In the genomic region with DNA sequence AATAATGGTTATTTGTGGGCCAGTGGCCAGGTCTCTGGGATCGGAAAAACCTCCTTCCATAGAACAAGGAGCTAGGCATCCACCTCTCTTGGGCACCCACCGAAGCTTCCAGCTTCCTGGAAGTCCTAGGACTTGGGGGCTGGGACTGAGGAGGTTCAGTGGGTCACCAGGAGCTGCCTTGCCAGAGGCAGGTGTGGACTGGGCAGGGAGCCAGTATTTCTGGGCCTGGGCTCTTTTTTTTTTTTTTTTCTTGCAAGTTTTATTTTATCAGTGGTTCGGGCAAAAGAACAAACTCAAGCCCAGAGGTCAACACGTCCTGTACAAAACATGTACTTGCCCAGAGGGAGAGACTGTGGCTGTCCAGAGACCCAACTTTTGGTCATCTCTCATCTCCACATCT, we compare ENCODE assay signal across 16 mouse cellular contexts. TPM values are rescaled to one million over a fixed set of nuclear protein-coding genes. Genes with fewer than 3 reads are reported as not detected.
DNase-seq lines count a peak whose midpoint lies in the region; ATAC-seq and TF ChIP-seq lines count a peak whose summit lies in the region.
"Had no signal": no experiment of that assay in that cellular context is flagged by ENCODE, and none has a peak within 500 bp of the region (broad histone marks: within the 10 kb centered on the region; RNA-seq: fewer than 3 reads in every experiment).

No protein-coding gene starts in this region.

- no peak overlapping the region for H3K4me3 ChIP-seq in lung, embryonic 14.5 days (ENCODE audit: low read depth, low read length)
- no peak overlapping the region for H3K4me3 ChIP-seq in lung, adult 2 months (replicated peaks; ENCODE audit: extremely low read depth, low read depth, low read length)
- no peak overlapping the region for H3K4me3 ChIP-seq in liver, embryonic 16.5 days (ENCODE audit: low read depth, low read length)
- no peak overlapping the region for H3K4me3 ChIP-seq in stomach, postnatal 0 days (ENCODE audit: low read depth, low read length)
- no peak overlapping the region for H3K4me3 ChIP-seq in forebrain, embryonic 12.5 days (replicated peaks)
- H3K4me3 ChIP-seq: forebrain, embryonic 13.5 days; midbrain, embryonic 15.5 days had no signal

- H3K27me3 ChIP-seq in lung, embryonic 14.5 days (ENCODE audit: insufficient read depth, low read length), result no peaks in the 10 kb centered on the region
- no peaks in the 10 kb centered on the region for H3K27me3 ChIP-seq in liver, embryonic 16.5 days (ENCODE audit: control insufficient read depth, insufficient read depth, low read depth, low read length)
- H3K27me3 ChIP-seq in stomach, postnatal 0 days (ENCODE audit: control insufficient read depth, insufficient read depth, low read length), result no peaks in the 10 kb centered on the region
- peaks cover 6% of the 10 kb centered on the region; the same call in 1 of the 2 replicates for H3K27me3 ChIP-seq in forebrain, embryonic 12.5 days
- H3K27me3 ChIP-seq: forebrain, embryonic 13.5 days; midbrain, embryonic 15.5 days had no signal

- H3K4me1 ChIP-seq in lung, embryonic 14.5 days (ENCODE audit: insufficient read depth), result peaks cover 12% of the 10 kb centered on the region
- no peaks in the 10 kb centered on the region for H3K4me1 ChIP-seq in lung, adult 2 months (ENCODE audit: control insufficient read depth, insufficient read depth, low read length)
- H3K4me1 ChIP-seq in liver, embryonic 16.5 days (ENCODE audit: control insufficient read depth, low read depth, low read length), result peaks cover 5% of the 10 kb centered on the region
- H3K4me1 ChIP-seq in stomach, postnatal 0 days (replicated peaks; ENCODE audit: control insufficient read depth, insufficient read depth), result 0 out of 2 replicates have a peak, but pooled peaks cover 4% of the 10 kb centered on the region
- peaks cover 10% of the 10 kb centered on the region for H3K4me1 ChIP-seq in forebrain, embryonic 12.5 days

- peak; percentile 57 for DNase-seq in lung, embryonic 14.5 days
- no peak for DNase-seq in lung, adult 2 months
- peak; percentile 40 for DNase-seq in kidney, adult 9 months
- peak; percentile 91 for DNase-seq in stomach, postnatal 0 days (ENCODE audit: low spot score)
- DNase-seq in retina, postnatal 1 day, result no peak
- DNase-seq: adrenal gland, adult 2 months; gastrocnemius, postnatal 14 days; right cerebral cortex, adult 18-20 months; thymus, postnatal 36 days had no signal

- ATAC-seq in lung, embryonic 14.5 days (ENCODE audit: insufficient read depth), result no peak
- ATAC-seq in liver, embryonic 16.5 days (ENCODE audit: low read depth), result peak; percentile 50
- peak; percentile 52 for ATAC-seq in stomach, postnatal 0 days (ENCODE audit: low FRiP score, low TSS enrichment)
- no peak for ATAC-seq in forebrain, embryonic 12.5 days (ENCODE audit: low FRiP score)
- ATAC-seq: forebrain, embryonic 13.5 days; hindbrain, postnatal 0 days; midbrain, embryonic 15.5 days had no signal

- H3K9ac ChIP-seq in lung, embryonic 14.5 days, result no peak overlapping the region
- no peak overlapping the region for H3K9ac ChIP-seq in liver, embryonic 16.5 days (ENCODE audit: low read depth, low read length)
- no peak overlapping the region for H3K9ac ChIP-seq in stomach, postnatal 0 days (ENCODE audit: low read length)
- H3K9ac ChIP-seq in forebrain, embryonic 12.5 days, result no peak overlapping the region
- H3K9ac ChIP-seq: forebrain, embryonic 13.5 days; midbrain, embryonic 15.5 days had no signal

- peak overlapping the region; percentile 57; the same call in 1 of the 2 replicates for H3K4me2 ChIP-seq in lung, embryonic 14.5 days
- H3K4me2 ChIP-seq in liver, embryonic 16.5 days (ENCODE audit: low read depth, low read length), result no peak overlapping the region
- peak overlapping the region; percentile 48; the same call in 1 of the 2 replicates for H3K4me2 ChIP-seq in stomach, postnatal 0 days (replicated peaks; ENCODE audit: low read depth)
- no peak overlapping the region for H3K4me2 ChIP-seq in forebrain, embryonic 12.5 days

- TF ChIP-seq POLR2A in lung, adult 2 months (IDR thresholded peaks at IDR 0.05; ENCODE audit: borderline replicate concordance, extremely low read depth, low read depth, low read length), result no peak

- peak overlapping the region; percentile 77 for H3K27ac ChIP-seq in lung, embryonic 14.5 days (ENCODE audit: low read depth)
- peak overlapping the region; percentile 48 for H3K27ac ChIP-seq in liver, embryonic 16.5 days (ENCODE audit: low read length)
- peak overlapping the region; percentile 78 for H3K27ac ChIP-seq in stomach, postnatal 0 days (replicated peaks)
- no peak overlapping the region for H3K27ac ChIP-seq in forebrain, embryonic 12.5 days
- H3K27ac ChIP-seq: forebrain, embryonic 13.5 days; hindbrain, postnatal 0 days; macrophage; midbrain, embryonic 15.5 days had no signal

- H3K9me3 ChIP-seq in lung, embryonic 14.5 days (ENCODE audit: low read depth, low read length), result no peaks in the 10 kb centered on the region
- no peaks in the 10 kb centered on the region for H3K9me3 ChIP-seq in liver, embryonic 16.5 days (replicated peaks; ENCODE audit: control insufficient read depth, low read length)
- no peaks in the 10 kb centered on the region for H3K9me3 ChIP-seq in stomach, postnatal 0 days (ENCODE audit: control insufficient read depth, low read length)
- H3K9me3 ChIP-seq in forebrain, embryonic 12.5 days, result no peaks in the 10 kb centered on the region
- H3K9me3 ChIP-seq: forebrain, embryonic 13.5 days; limb, embryonic 10.5 days; midbrain, embryonic 15.5 days had no signal

- H3K36me3 ChIP-seq in lung, embryonic 14.5 days (ENCODE audit: insufficient read depth), result 0 out of 2 replicates have a peak, but pooled peaks cover 12% of the 10 kb centered on the region
- no peaks in the 10 kb centered on the region for H3K36me3 ChIP-seq in liver, embryonic 16.5 days (ENCODE audit: control insufficient read depth, insufficient read depth)
- no peaks in the 10 kb centered on the region for H3K36me3 ChIP-seq in stomach, postnatal 0 days (ENCODE audit: control insufficient read depth, insufficient read depth, low read length)
- no peaks in the 10 kb centered on the region for H3K36me3 ChIP-seq in forebrain, embryonic 12.5 days (replicated peaks)
- H3K36me3 ChIP-seq: midbrain, embryonic 15.5 days had no signal

- no peak for TF ChIP-seq EP300 in stomach, postnatal 0 days (optimal IDR thresholded peaks at IDR 0.05)

- 34% methylated on average over 4 of the region's 4 CpGs for WGBS in lung, embryonic 14.5 days
- WGBS in lung, adult 2 months, result 46% methylated on average over 4 of the region's 4 CpGs
- 47% methylated on average over 4 of the region's 4 CpGs for WGBS in liver, embryonic 16.5 days (ENCODE audit: insufficient replicate concordance)
- 17% methylated on average over 4 of the region's 4 CpGs for WGBS in stomach, postnatal 0 days
- 91% methylated on average over 4 of the region's 4 CpGs for WGBS in forebrain, embryonic 12.5 days

- no peak for TF ChIP-seq CTCF in lung, embryonic 14.5 days (IDR thresholded peaks at IDR 0.05; ENCODE audit: low read depth)
- TF ChIP-seq CTCF in lung, adult 2 months (IDR thresholded peaks at IDR 0.05; ENCODE audit: insufficient read depth, low read length), result no peak
- TF ChIP-seq CTCF in stomach, postnatal 0 days (IDR thresholded peaks at IDR 0.05; ENCODE audit: low read depth), result no peak

RNA-seq across cellular contexts. Expression of a gene that starts 14.8 kb away (rescaled TPM):
- polyA plus RNA-seq in lung, embryonic 14.5 days (2014; fragmentation: Nextera tagmentation; extraction: Ambion mirVana), result 14.1 TPM in 2 replicates
- polyA plus RNA-seq in lung, adult 2 months (2012; rRNA removed), result 54.8 and 62.8 TPM in 2 replicates
- polyA plus RNA-seq in liver, embryonic 16.5 days (2015; fragmentation: Nextera tagmentation; extraction: Ambion mirVana), result 3.1 and 3.9 TPM in 2 replicates
- polyA plus RNA-seq in stomach, postnatal 0 days (2015; fragmentation: Nextera tagmentation; extraction: Ambion mirVana), result 9.6 and 10.7 TPM in 2 replicates
- polyA plus RNA-seq in forebrain, embryonic 12.5 days (2016; fragmentation: Nextera tagmentation; extraction: Ambion mirVana), result 0.72 and 0.87 TPM in 2 replicates

RNA-seq across cellular contexts. Expression of a gene that starts 21.8 kb away (rescaled TPM):
- polyA plus RNA-seq in lung, embryonic 14.5 days (2014; fragmentation: Nextera tagmentation; extraction: Ambion mirVana), result 113 and 114 TPM in 2 replicates
- polyA plus RNA-seq in lung, adult 2 months (2012; rRNA removed), result 4.8 and 6.6 TPM in 2 replicates
- 114 and 125 TPM in 2 replicates for polyA plus RNA-seq in liver, embryonic 16.5 days (2015; fragmentation: Nextera tagmentation; extraction: Ambion mirVana)
- polyA plus RNA-seq in stomach, postnatal 0 days (2015; fragmentation: Nextera tagmentation; extraction: Ambion mirVana), result 27.8 and 29.2 TPM in 2 replicates
- polyA plus RNA-seq in forebrain, embryonic 12.5 days (2016; fragmentation: Nextera tagmentation; extraction: Ambion mirVana), result 130 and 134 TPM in 2 replicates

RNA-seq across cellular contexts. Expression of a gene that starts 22.0 kb away (rescaled TPM):
- 449 and 486 TPM in 2 replicates for polyA plus RNA-seq in lung, embryonic 14.5 days (2014; fragmentation: Nextera tagmentation; extraction: Ambion mirVana)
- 70.0 and 74.4 TPM in 2 replicates for polyA plus RNA-seq in lung, adult 2 months (2012; rRNA removed)
- 277 and 304 TPM in 2 replicates for polyA plus RNA-seq in liver, embryonic 16.5 days (2015; fragmentation: Nextera tagmentation; extraction: Ambion mirVana)
- 330 and 370 TPM in 2 replicates for polyA plus RNA-seq in stomach, postnatal 0 days (2015; fragmentation: Nextera tagmentation; extraction: Ambion mirVana)
- polyA plus RNA-seq in forebrain, embryonic 12.5 days (2016; fragmentation: Nextera tagmentation; extraction: Ambion mirVana), result 336 and 355 TPM in 2 replicates

RNA-seq across cellular contexts. Expression of a gene that starts 43.1 kb away (rescaled TPM):
- polyA plus RNA-seq in lung, embryonic 14.5 days (2014; fragmentation: Nextera tagmentation; extraction: Ambion mirVana), result 112 and 117 TPM in 2 replicates
- 80.2 and 117 TPM in 2 replicates for polyA plus RNA-seq in lung, adult 2 months (2012; rRNA removed)
- 79.4 and 92.4 TPM in 2 replicates for polyA plus RNA-seq in liver, embryonic 16.5 days (2015; fragmentation: Nextera tagmentation; extraction: Ambion mirVana)
- polyA plus RNA-seq in stomach, postnatal 0 days (2015; fragmentation: Nextera tagmentation; extraction: Ambion mirVana), result 36.3 TPM in 2 replicates
- 187 and 195 TPM in 2 replicates for polyA plus RNA-seq in forebrain, embryonic 12.5 days (2016; fragmentation: Nextera tagmentation; extraction: Ambion mirVana)

Comparison
In these comparisons a context has a peak if more than half of its experiments do, and no peak if none do; other contexts are left out.
1. DNase-seq: peak in lung, embryonic 14.5 days (single experiment), kidney, adult 9 months (single experiment) and stomach, postnatal 0 days (single experiment); none in lung, adult 2 months (single experiment) and retina, postnatal 1 day (single experiment).
2. ATAC-seq: peak in liver, embryonic 16.5 days (single experiment) and stomach, postnatal 0 days (single experiment); none in lung, embryonic 14.5 days (single experiment) and forebrain, embryonic 12.5 days (single experiment).
3. H3K4me2 ChIP-seq: peak in lung, embryonic 14.5 days (single experiment) and stomach, postnatal 0 days (single experiment); none in liver, embryonic 16.5 days (single experiment) and forebrain, embryonic 12.5 days (single experiment).